Comparison of ENCODE assay signal across 20 mouse cellular contexts in genomic region chr11:18670967-18671366, GRCm38 (mm10).
A peak's percentile ranks its signal among the peaks of the same experiment; 100 is the strongest.
DNase-seq lines count a peak whose midpoint lies in the region; ATAC-seq lines count a peak whose summit lies in the region.
"Had no signal": no experiment of that assay in that cellular context is flagged by ENCODE, and none has a peak within 500 bp of the region (broad histone marks: within the 10 kb centered on the region; RNA-seq: fewer than 3 reads in every experiment).

No protein-coding gene starts in this region.

- H3K4me3 ChIP-seq in forebrain, embryonic 16.5 days (replicated peaks; ENCODE audit: low read length) = no peak overlapping the region
- H3K4me3 ChIP-seq in forebrain, embryonic 15.5 days = no peak overlapping the region
- no peak overlapping the region for H3K4me3 ChIP-seq in kidney, embryonic 14.5 days (ENCODE audit: low read length)
- H3K4me3 ChIP-seq: heart, adult 2 months; limb, embryonic 10.5 days; midbrain, embryonic 13.5 days; neural tube, embryonic 13.5 days had no signal

- WGBS in forebrain, embryonic 16.5 days = 79% methylated on average over 2 of the region's 2 CpGs
- 85% methylated on average over 2 of the region's 2 CpGs for WGBS in forebrain, embryonic 15.5 days
- 95% methylated on average over 2 of the region's 2 CpGs for WGBS in kidney, embryonic 14.5 days

- DNase-seq in right cerebral cortex, postnatal 4 days = peak; percentile 13
- no peak for DNase-seq in right cerebral cortex, postnatal 25 days
- DNase-seq in layer of hippocampus, adult 9-10 months (ENCODE audit: low spot score) = peak; percentile 18
- DNase-seq in heart, adult 11 months = no peak
- DNase-seq: gastrocnemius, postnatal 10 days; heart, adult 2 months; heart, postnatal 4 days; kidney, adult 11 months; kidney, postnatal 10 days; liver, postnatal 0 days; lung, postnatal 14 days; thymus, postnatal 14 days had no signal

- H3K9ac ChIP-seq in forebrain, embryonic 16.5 days (replicated peaks; ENCODE audit: low read depth, low read length) = no peak overlapping the region
- no peak overlapping the region for H3K9ac ChIP-seq in forebrain, embryonic 15.5 days (replicated peaks)
- no peak overlapping the region for H3K9ac ChIP-seq in kidney, embryonic 14.5 days (ENCODE audit: low read depth, low read length)
- H3K9ac ChIP-seq: liver, postnatal 0 days; midbrain, embryonic 13.5 days; neural tube, embryonic 13.5 days had no signal

- no peaks in the 10 kb centered on the region for H3K9me3 ChIP-seq in forebrain, embryonic 16.5 days (ENCODE audit: control insufficient read depth, low read length)
- H3K9me3 ChIP-seq in forebrain, embryonic 15.5 days = no peaks in the 10 kb centered on the region
- H3K9me3 ChIP-seq in kidney, embryonic 14.5 days (ENCODE audit: control insufficient read depth, low read length) = no peaks in the 10 kb centered on the region
- H3K9me3 ChIP-seq: limb, embryonic 10.5 days; midbrain, embryonic 13.5 days had no signal

- H3K4me2 ChIP-seq in forebrain, embryonic 16.5 days (ENCODE audit: low read length) = no peak overlapping the region
- no peak overlapping the region for H3K4me2 ChIP-seq in forebrain, embryonic 15.5 days (replicated peaks)
- H3K4me2 ChIP-seq in kidney, embryonic 14.5 days (replicated peaks; ENCODE audit: low read depth, low read length) = no peak overlapping the region
- H3K4me2 ChIP-seq: midbrain, embryonic 13.5 days; neural tube, embryonic 13.5 days had no signal

- H3K27ac ChIP-seq in forebrain, embryonic 16.5 days (ENCODE audit: low read length) = no peak overlapping the region
- no peak overlapping the region for H3K27ac ChIP-seq in forebrain, embryonic 15.5 days (replicated peaks)
- no peak overlapping the region for H3K27ac ChIP-seq in kidney, embryonic 14.5 days (ENCODE audit: low read depth, low read length)
- H3K27ac ChIP-seq: heart, adult 2 months; limb, embryonic 10.5 days; midbrain, embryonic 13.5 days; neural tube, embryonic 13.5 days; stomach, postnatal 0 days had no signal

- ATAC-seq in forebrain, embryonic 16.5 days = peak; percentile 62; the same call in 1 of the 2 replicates
- no peak for ATAC-seq in forebrain, embryonic 15.5 days (replicated peaks)
- no peak for ATAC-seq in kidney, embryonic 14.5 days (ENCODE audit: low FRiP score, low TSS enrichment)
- ATAC-seq: hindbrain, embryonic 16.5 days; liver, postnatal 0 days; midbrain, embryonic 13.5 days had no signal

- no peaks in the 10 kb centered on the region for H3K4me1 ChIP-seq in forebrain, embryonic 16.5 days (replicated peaks; ENCODE audit: control insufficient read depth, insufficient read depth, low read length)
- H3K4me1 ChIP-seq in forebrain, embryonic 15.5 days = no peaks in the 10 kb centered on the region
- no peaks in the 10 kb centered on the region for H3K4me1 ChIP-seq in kidney, embryonic 14.5 days (ENCODE audit: control insufficient read depth, insufficient read depth, low read length)
- H3K4me1 ChIP-seq: midbrain, embryonic 13.5 days; neural tube, embryonic 13.5 days had no signal

- H3K27me3 ChIP-seq in forebrain, embryonic 16.5 days (replicated peaks; ENCODE audit: control insufficient read depth, insufficient read depth, low read length) = no peaks in the 10 kb centered on the region
- H3K27me3 ChIP-seq in forebrain, embryonic 15.5 days = no peaks in the 10 kb centered on the region
- H3K27me3 ChIP-seq in kidney, embryonic 14.5 days (ENCODE audit: control insufficient read depth, insufficient read depth, low read length) = no peaks in the 10 kb centered on the region
- H3K27me3 ChIP-seq: midbrain, embryonic 13.5 days; neural tube, embryonic 13.5 days had no signal

- no peaks in the 10 kb centered on the region for H3K36me3 ChIP-seq in forebrain, embryonic 16.5 days (ENCODE audit: control insufficient read depth, insufficient read depth)
- H3K36me3 ChIP-seq in forebrain, embryonic 15.5 days = no peaks in the 10 kb centered on the region
- no peaks in the 10 kb centered on the region for H3K36me3 ChIP-seq in kidney, embryonic 14.5 days (ENCODE audit: control insufficient read depth, insufficient read depth, low read length)
- H3K36me3 ChIP-seq: limb, embryonic 10.5 days; midbrain, embryonic 13.5 days; neural tube, embryonic 13.5 days had no signal

Comparison
In these comparisons a context has a peak if more than half of its experiments do, and no peak if none do; other contexts are left out.
1. DNase-seq: peak in right cerebral cortex, postnatal 4 days (single experiment) and layer of hippocampus, adult 9-10 months (single experiment); none in right cerebral cortex, postnatal 25 days (single experiment) and heart, adult 11 months (single experiment).